Mouse (Mus musculus) megakaryocyte, embryonic 14.5 days (primary cell): ENCODE measurements around the gene Ptprn2.

Experiments
- FLI1 ChIP-seq: IDR thresholded peaks from 2 replicates; pipeline ENCODE4 v1.6.1; 2012; ENCODE audit warnings: low read length, inconsistent platforms, mixed read lengths
- GATA1 ChIP-seq: IDR thresholded peaks from 3 replicates; pipeline ENCODE4 v1.6.1; 2012; ENCODE audit warnings: mixed read lengths, low read length, inconsistent platforms, borderline replicate concordance

- TF ChIP-seq FLI1, result no peak
- no peak for TF ChIP-seq GATA1
These were observed 572.9 kb downstream of the Ptprn2 start for GRCm38 (mm10) chr12:117058184-117058958.
